Comparison of ENCODE assay signal across 10 mouse cellular contexts in genomic region chr4:62344000-62344399, GRCm38 (mm10). TPM values are rescaled to one million over a fixed set of nuclear protein-coding genes. Genes with fewer than 3 reads are reported as not detected.
A peak's percentile ranks its signal among the peaks of the same experiment; 100 is the strongest.
DNase-seq lines count a peak whose midpoint lies in the region; ATAC-seq lines count a peak whose summit lies in the region.
"Had no signal": no experiment of that assay in that cellular context is flagged by ENCODE, and none has a peak within 500 bp of the region (broad histone marks: within the 10 kb centered on the region; RNA-seq: fewer than 3 reads in every experiment).

No protein-coding gene starts in this region.

- no peaks in the 10 kb centered on the region for H3K9me3 ChIP-seq in kidney, embryonic 16.5 days (ENCODE audit: low read length)
- H3K9me3 ChIP-seq: embryonic facial prominence, embryonic 15.5 days had no signal

- no peaks in the 10 kb centered on the region for H3K27me3 ChIP-seq in kidney, embryonic 16.5 days (ENCODE audit: insufficient read depth, low read length)
- H3K27me3 ChIP-seq: embryonic facial prominence, embryonic 15.5 days had no signal

- no peak overlapping the region for H3K4me2 ChIP-seq in kidney, embryonic 16.5 days (replicated peaks; ENCODE audit: low read depth, low read length)
- H3K4me2 ChIP-seq: embryonic facial prominence, embryonic 15.5 days; heart, embryonic 11.5 days had no signal

- no peak overlapping the region for H3K27ac ChIP-seq in kidney, embryonic 16.5 days (ENCODE audit: low read length)
- H3K27ac ChIP-seq: embryonic facial prominence, embryonic 15.5 days had no signal

- peaks cover 31% of the 10 kb centered on the region for H3K36me3 ChIP-seq in kidney, embryonic 16.5 days (ENCODE audit: insufficient read depth, low read length)

- ATAC-seq in kidney, embryonic 16.5 days (ENCODE audit: low FRiP score, low TSS enrichment): no peak
- peak; percentile 54 for ATAC-seq in CD4-positive, CD25-positive, alpha-beta regulatory T cell, adult 4 months

- H3K4me1 ChIP-seq in kidney, embryonic 16.5 days (ENCODE audit: insufficient read depth, low read length): peaks cover 3% of the 10 kb centered on the region; the same call in 1 of the 2 replicates
- H3K4me1 ChIP-seq: embryonic facial prominence, embryonic 15.5 days had no signal

- no peak overlapping the region for H3K4me3 ChIP-seq in kidney, embryonic 16.5 days (ENCODE audit: low read length)
- H3K4me3 ChIP-seq: embryonic facial prominence, embryonic 15.5 days had no signal

- peak; percentile 29 for DNase-seq in kidney, postnatal 14 days
- peak; percentile 37 for DNase-seq in R1 (ENCODE audit: low read depth, low spot score)
- peak; percentile 81 for DNase-seq in lung, postnatal 36 days
- DNase-seq in adrenal gland, postnatal 36 days: no peak
- no peak for DNase-seq in adrenal gland, adult 8-10 months
- DNase-seq in urinary bladder, postnatal 4 days (ENCODE audit: low spot score in 2 of 2): no peak

- 96% methylated on average over 1 of the region's 1 CpGs for WGBS in kidney, embryonic 16.5 days

- no peak overlapping the region for H3K9ac ChIP-seq in kidney, embryonic 16.5 days (replicated peaks; ENCODE audit: low read length)
- H3K9ac ChIP-seq: embryonic facial prominence, embryonic 15.5 days had no signal

RNA-seq across cellular contexts. Expression of gene Fkbp15, which starts 16.3 kb away (rescaled TPM):
- polyA plus RNA-seq in kidney, embryonic 16.5 days (2015; fragmentation: Nextera tagmentation; extraction: Ambion mirVana): 26.2 and 29.2 TPM in 2 replicates
- polyA plus RNA-seq in CD4-positive, CD25-positive, alpha-beta regulatory T cell, adult 4 months (2017; shearing (Covaris generic)): 10 to 100 TPM; 41.5 to 49.5 TPM
- 10 to 100 TPM; 31.8 to 36.3 TPM for total RNA-seq in adrenal gland, postnatal 36 days (2021)
- 10 to 100 TPM; 35.0 to 56.7 (median 46.2) TPM for total RNA-seq in adrenal gland, adult 8-10 months (2022)

RNA-seq across cellular contexts. Expression of gene Slc31a1, which starts 16.5 kb away (rescaled TPM):
- 60.3 and 61.2 TPM in 2 replicates for polyA plus RNA-seq in kidney, embryonic 16.5 days (2015; fragmentation: Nextera tagmentation; extraction: Ambion mirVana)
- polyA plus RNA-seq in CD4-positive, CD25-positive, alpha-beta regulatory T cell, adult 4 months (2017; shearing (Covaris generic)): 10 to 100 TPM in 1 of 2 experiments, 1 to 10 TPM in 1; 7.3 to 11.7 TPM
- 10 to 100 TPM; 45.7 to 48.4 TPM for total RNA-seq in adrenal gland, postnatal 36 days (2021)
- 10 to 100 TPM; 44.5 to 59.7 (median 49.9) TPM for total RNA-seq in adrenal gland, adult 8-10 months (2022)

Comparison
In these comparisons a context has a peak if more than half of its experiments do, and no peak if none do; other contexts are left out.
1. DNase-seq: peak in kidney, postnatal 14 days (single experiment), R1 (single experiment) and lung, postnatal 36 days (single experiment); none in adrenal gland, postnatal 36 days (0 of 2), adrenal gland, adult 8-10 months (single experiment) and urinary bladder, postnatal 4 days (0 of 2).